Mouse (Mus musculus) granulocyte monocyte progenitor cell, adult 5-6 weeks (primary cell): Measurements from ENCODE around the gene Pih1d1. TPM values are rescaled to one million over a fixed set of nuclear protein-coding genes. Genes with fewer than 3 reads are reported as not detected.
"Not testable (repeated sequence)": the region's sequence is repeated elsewhere in the genome, so short reads cannot be mapped to it uniquely, and the experiment has no call there.

Experiments
- ATAC-seq: replicated peaks from 2 replicates; pipeline ENCODE4 v1.8.0; 2016; ENCODE audit warnings: mild to moderate bottlenecking, moderate TSS enrichment, inconsistent platforms; ENCODE audit not compliant: poor library complexity, severe bottlenecking
- total RNA-seq, 2 experiments: library from RNA; stranded (forward) in 1 of 2; stranded (reverse) in 1 of 2; fragments of 200-712, 200-1000 nt in 1 of 2; fragments of >200 nt in 1 of 2; fragmentation: Nextera tagmentation in 1 of 2; gene quantifications; 2 replicates each; pipeline ENCODE4 v1.2.3; 2014 to 2017

Pih1d1 gene
- total RNA-seq, 2 experiments from 2014 or later, result 48.8 to 74.2 TPM

DNA sequence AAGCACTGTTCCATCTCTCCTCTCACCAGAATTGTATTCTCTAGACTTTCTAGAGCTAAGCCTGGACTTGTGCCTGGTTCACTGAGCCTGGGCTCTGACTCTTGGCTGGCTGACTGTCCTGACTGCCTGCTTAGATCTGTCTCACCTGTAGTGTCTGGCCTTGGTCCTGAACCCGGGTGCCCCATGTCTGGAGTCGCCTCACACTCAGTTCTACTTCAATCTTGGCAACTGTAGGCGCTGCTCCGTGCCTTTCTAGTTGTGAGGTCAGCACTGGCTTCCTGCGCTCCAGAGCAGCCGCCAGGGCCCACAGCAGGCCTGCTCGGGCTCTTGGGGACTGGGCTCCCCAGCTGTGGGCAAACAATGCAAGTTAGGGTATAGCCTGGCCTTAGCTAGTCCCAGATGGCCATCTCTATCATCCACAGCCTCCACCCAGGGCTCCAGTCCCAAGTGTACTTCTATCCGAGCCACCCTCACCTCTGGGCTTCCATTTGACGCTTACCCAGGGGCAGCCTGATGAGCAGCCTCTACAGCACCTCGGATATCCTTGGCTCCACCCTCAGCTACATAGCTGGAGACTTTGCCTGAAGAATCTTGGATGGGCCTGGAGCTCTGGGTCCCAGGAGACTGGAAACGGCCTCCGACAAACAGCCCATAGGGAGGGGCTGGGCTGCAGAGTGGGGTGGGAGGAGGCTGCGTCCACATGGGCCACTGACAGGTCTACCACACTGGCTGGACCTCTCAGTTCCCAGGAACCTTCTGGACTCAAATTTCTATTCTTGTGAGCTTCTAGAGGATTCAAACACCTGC lies 9.5 kb upstream of the Pih1d1 start:
- no peak for ATAC-seq

DNA sequence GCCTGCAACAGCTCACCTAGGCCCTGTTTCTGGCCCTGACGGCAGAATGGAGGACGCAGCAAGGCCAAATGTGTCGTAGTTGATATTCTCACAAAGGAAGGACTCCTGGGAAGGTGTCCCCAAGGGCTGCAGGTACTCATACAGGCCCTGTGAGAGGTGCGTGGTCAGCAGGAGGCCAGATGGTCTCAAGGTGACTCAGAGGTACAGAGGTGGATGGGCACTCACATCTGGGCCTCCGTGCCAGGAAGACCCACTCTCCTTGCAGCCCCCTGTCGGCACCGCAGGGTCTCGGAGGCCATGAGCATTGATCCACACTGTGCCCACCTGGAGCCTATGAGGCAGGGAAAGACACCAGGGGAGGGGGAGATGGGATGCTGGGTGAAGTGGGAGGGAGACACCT lies 8.6 kb upstream of the Pih1d1 start:
- no peak for ATAC-seq

DNA sequence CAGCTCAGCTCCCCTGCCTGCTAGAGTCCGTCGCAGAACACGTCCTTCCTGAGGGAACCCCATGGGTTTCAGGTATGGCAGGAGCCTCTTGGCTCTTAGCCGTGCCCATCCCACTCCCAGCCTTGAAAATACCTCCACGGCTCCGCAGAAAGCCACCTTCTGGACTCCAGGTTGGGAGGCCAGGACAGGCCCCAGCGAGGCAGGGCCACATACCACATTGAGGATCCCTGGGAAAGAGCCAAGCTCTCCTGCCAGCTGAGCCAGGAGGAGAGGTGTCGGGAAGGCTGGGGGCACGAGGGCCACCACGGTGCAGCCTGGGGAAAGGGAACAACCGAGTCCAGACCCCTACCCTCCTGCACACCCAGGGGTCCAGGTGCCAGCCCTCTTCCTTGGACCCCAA lies 6.8 kb upstream of the Pih1d1 start:
- ATAC-seq, result no peak

DNA sequence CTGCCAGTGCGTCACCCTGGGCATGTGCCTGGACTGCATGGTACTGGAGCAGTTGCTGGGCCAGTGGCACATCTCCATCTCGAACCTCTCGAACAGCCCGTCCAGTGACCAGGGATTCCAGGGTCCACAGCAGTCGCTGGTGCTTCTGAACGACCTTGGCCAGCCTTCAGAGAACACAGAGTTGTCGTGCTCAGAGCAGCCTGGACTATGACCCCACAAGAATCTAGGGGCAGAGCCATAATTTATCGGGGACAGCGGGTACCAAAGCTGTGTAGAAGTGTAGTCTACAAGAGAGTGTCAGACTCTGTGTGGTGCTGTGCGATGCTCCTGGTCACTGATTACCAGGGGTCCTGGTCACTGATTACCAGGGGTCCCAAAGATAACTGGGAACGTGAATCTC lies 6.2 kb upstream of the Pih1d1 start:
- no peak for ATAC-seq

DNA sequence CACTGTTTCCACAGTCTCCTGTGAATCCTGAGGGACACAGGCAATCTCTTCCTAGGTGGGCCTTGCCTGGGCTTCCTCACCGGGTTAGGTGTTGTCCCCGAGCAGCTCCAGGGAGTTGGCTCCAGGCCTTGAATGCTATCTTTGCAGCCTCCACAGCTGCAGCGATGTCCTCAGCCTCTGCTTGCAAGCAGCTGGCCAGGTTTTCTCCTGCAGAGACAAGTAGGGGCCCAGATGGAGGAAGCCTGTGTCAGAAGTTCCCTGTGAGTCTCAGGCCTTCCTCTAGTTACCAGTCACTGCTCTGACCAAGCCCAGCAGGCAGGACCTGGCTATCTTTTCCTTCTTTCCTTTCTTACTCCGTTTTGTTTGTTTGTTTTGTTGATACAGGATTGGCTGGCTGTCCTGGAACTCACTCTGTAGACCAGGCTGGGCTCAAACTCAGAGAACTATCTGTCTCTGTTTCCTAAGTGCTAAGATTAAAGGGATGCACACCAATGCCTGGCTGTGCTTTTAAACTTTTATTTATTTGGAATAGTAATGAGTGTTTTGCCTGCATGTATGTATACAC lies 5.5 kb upstream of the Pih1d1 start:
- ATAC-seq, result no peak

DNA sequence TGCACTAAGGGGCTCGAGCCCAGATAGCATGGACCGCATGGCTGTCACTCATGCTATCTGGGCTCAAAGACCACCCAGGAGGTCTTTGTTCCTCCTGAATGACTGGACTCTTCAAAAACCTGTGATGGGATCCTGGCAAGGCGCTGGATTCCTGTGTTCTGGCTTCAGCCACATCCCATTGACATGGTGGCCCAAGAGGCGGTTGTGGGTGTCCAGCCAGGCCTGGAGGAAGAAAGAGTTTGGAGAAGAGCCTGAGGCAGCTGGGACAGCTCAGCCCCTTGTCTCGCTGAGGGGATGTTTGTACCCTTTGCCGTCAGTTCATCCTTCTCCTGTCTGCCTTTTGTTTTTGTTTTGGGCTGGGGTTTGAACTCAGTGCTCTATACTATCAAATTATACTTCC lies 4.6 kb upstream of the Pih1d1 start:
- ATAC-seq, result no peak

DNA sequence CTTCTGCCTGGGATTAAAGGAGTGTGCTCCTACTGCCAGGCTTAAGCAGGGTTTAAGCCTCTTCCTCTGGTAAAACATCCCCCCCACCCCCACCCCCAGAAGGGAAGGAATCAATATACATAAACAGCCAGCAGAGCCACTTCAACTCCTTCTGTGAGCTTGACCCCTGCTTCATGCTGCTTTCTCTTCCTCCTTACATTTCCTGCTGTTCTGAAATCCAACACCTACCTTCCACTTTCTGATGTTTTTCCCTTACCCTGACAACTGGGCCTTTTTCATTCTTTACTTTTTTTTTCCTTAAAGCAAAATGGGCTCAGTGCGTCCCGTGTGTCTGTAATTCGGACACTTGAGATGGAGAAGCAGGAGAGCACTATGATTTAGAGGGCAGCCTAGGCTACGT lies 3.8 kb upstream of the Pih1d1 start:
- ATAC-seq, result 0 out of 2 replicates have a peak, but pooled peaks have one; percentile 17

DNA sequence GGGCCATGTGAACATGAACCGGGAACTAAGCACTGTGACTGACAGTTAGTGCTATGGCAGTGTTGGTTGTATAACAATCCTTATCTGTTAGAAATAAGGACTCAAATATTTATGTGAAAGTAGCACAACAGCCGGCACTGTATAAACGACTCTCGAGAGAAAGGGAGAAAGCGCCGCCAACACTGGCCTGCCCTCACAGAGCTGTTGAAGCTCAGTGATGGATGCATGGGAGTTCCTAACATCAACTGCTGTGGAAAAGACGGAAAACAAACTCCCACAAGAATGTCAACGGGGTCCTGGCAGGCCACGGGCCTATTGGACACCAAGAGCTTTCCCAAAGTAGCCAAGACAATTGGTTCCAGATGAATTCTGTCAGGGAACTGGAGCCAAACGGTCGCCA lies 2.8 kb upstream of the Pih1d1 start:
- ATAC-seq, result no peak

DNA sequence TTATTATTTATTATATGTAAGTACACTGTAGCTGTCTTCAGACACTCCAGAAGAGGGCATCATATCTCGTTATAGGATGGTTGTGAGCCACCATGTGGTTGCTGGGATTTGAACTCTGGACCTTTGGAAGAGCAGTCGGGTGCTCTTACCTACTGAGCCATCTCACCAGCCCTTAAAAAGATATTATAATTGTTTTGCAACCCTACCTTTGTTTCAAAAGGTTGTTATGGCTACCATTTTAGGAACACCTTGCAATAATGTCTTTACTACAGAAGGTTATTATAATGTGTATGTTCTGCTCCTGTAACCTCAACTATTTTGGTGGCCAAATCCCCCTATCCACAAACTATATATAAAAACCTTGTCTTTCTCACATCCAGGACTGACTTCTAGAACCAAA lies 1.1 kb upstream of the Pih1d1 start:
- ATAC-seq, result not testable (repeated sequence)

DNA sequence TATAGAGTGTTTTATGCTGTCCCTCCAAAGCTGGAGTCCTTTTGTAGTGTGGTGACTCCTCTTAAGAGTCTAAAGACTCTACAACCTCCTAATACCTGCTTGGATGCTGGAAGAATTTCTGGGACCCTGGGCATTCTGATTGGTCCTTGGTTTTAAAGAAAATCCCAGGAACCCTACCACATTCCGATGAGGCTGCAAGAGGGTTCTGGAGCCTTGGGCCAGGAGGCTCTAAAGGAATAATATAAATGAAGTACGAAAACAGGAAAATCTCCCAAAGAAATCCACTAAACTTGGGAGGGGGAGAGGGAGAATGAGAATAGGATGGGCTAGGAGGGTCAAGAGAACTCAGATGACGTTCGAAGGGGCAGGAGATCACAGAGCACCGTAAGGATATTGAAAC lies 517 bp upstream of the Pih1d1 start:
- ATAC-seq, result no peak

DNA sequence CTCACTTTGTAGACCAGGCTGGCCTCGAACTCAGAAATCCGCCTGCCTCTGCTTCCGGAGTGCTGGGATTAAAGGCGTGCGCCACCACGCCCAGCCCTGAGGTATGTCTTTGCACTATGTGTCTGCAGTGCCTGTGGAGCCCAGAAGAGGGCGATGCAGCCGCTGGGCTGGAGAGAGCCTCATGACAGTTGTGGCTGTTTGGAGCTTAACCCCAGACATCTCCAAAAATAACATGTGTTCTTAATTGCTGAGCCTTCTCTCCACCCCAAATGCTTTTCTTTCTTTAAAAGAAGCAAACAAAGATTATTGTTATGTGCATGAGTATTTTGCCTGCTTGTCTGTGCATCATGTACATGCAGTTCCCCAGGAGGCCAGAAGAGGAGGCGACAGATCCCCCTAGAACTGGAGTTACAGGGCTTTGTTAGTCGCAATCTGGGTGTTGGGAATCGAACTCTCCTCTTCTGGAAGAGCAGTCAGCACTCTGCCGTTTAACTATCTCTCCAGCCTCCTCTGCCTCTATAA lies 951 bp downstream of the Pih1d1 start:
- ATAC-seq, result 0 out of 2 replicates have a peak, but pooled peaks have one; percentile 31

DNA sequence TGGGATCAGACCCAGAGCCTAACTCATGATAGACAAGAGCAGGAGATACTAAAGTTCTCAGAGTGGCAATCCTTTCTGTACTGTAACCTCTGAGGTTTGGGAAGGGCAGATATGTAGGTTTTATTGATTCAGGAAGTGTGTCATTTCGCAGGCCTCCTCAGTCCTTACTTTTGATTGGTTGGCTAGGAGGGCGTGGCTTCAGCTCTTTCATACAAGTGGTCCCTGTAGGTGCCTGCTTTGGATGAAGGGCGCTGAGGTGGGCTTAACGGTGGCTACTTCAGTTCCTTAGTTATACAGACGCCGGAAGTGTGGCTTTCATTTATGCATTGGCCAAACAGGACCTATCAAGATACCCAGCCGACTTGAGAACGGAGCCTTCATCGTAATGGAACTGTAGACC lies 1.5 kb downstream of the Pih1d1 start:
- ATAC-seq, result no peak

DNA sequence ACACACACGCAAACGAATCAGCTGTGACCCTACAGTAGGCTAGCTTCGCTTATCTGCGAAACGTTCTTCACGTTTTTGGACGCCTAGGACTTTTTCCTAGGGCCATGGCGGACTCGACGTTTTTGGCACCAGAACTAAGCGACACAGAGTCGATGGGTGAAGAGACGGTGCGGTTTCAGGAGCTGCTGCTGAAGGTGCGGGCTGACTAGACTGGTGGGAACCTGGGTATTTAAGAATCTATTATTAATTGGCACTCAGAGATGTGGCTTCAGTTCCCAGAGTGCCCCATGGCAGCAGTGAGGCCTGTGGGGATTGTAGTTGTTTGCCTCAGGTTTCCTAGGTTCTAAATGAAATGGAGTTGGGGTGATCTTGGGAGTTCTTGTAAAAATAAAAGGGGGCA lies 2.1 kb downstream of the Pih1d1 start:
- no peak for ATAC-seq

DNA sequence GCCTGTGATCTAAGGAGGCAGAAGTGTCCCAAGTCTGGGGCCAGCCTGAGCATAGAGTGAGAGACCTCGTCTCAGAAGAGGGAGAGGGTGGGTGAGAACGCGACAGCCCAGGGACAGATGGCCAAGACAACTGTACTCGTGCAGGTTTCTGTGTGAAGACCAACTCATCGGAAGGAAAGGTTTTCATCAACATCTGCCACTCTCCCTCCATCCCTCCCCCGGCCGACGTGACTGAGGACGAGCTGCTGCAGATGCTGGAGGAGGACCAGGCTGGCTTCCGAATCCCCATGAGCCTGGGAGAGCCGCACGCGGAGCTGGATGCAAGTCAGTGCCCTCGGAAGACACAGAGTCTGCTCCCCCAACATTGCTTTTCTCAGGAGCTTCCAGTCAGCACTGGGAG lies 3.4 kb downstream of the Pih1d1 start:
- no peak for ATAC-seq

DNA sequence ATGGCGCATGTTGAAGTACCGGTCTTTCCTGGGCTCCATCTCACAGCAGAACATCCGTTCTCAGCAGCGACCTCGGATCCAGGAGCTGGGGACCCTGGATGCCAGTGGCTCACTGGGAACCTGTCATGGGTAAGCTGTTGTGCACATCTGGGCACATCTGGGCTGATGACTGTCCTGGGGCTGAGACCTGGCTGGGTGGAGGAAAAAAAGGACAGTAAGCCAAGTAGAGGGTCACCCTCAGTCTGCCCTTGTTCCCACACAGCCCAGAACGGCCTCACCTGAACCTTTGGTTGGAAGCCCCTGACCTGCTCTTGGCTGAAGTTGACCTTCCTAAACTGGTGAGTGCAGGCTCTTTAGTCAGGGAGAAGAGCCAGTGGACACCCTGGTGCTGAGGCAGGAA lies 4.9 kb downstream of the Pih1d1 start:
- no peak for ATAC-seq

DNA sequence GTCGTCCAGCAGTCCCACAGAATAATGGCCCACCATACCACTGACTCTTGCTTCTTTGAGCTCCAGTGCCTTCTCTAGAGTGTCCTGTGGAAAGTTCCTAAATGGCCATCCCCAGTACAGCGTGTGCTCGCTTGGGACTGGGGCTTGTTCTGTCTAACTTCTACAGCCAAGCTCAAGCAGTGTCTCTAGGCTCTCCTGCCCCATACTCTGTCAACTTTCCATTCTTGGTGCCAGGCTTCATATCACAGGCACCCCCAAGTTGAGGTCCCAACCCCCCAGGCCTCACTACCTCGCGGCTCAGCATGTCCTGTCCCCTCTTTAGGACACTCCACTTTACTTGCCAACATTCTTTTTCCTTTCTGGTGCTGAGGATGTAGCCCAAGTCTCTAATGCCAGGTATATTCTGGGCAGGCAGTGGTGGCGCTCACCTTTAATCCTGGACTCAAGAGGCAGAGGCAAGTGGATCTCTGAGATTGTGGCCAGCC lies 6.3 kb downstream of the Pih1d1 start:
- no peak for ATAC-seq

DNA sequence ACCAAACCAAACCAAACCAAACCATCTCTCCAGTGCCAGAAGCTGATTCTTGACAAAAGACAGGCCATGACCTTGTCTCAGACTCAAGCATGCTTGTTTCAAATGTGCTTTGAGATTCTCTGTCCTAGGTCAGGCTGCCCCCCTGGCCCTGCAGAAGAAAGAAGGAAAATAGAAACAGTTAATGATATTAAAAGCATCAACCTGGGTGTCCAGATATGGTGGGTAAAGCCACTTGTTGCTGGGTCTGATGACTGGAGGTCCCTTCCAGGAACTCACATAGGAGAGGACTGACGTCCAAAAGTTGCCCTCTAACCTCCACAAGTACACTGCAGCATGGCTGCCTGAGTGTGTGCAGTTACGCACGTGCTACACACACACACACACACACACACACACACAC lies 6.8 kb downstream of the Pih1d1 start:
- no peak for ATAC-seq

DNA sequence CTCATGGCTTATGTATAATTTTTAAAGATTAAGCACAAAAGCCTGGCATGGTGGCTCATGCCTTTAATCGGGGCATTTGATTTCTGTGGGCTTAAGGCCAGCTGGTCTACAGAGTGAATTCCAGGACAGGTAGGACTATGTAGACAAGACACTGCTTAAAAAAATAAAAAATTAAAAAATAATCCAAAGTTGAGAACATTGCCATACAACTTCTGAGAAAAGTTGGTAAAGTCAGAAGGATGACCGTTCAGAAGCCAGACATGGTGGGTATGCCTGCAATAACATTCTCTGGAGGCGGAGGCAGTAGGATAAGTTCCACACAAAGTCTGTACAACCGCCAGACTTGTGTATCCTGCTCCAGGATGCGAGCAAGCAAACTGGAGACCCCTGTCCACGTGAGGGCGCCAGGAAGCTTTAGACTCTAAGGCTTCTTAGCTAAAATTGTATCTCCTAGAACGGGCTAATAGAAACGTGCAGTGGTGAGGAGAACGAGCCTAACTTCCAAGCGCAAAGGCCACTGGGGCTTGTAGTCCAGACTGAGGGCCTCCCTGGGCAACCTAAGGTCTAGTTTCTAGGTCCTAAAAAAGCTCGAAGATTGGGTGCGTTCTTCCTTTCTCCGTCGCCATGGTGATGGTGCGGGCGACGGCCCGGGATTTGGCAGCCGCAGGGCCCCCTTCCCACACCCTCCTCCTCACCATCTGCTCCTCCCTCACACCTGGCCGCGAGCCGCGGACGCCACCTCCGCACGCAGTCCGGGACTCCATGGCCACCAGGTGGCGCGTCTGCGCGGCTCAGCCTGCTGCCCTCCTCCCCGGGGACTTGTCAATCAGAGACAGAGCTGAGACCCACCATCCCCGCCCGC lies 7.7 kb downstream of the Pih1d1 start:
- peak; percentile 78 for ATAC-seq

DNA sequence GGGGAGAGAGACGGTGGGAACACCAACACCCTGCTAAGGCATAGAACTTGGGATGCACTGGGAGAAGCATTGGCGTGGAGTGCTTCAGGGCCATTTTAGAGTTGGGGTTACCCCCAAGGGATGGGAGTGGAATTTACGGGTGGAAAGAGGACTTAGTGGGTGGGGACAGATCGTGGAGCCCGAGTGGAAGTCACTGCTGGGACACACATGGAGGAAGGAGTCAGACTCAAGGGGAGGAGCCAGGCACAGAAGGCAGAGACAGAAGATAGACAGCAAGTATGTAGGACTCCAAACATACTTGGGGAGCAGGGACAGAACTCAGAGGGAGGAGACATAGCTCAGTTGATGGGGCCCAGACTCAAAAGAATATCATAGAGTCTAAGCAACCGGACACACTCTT lies 8.4 kb downstream of the Pih1d1 start:
- ATAC-seq, result 0 out of 2 replicates have a peak, but pooled peaks have one; percentile 3

DNA sequence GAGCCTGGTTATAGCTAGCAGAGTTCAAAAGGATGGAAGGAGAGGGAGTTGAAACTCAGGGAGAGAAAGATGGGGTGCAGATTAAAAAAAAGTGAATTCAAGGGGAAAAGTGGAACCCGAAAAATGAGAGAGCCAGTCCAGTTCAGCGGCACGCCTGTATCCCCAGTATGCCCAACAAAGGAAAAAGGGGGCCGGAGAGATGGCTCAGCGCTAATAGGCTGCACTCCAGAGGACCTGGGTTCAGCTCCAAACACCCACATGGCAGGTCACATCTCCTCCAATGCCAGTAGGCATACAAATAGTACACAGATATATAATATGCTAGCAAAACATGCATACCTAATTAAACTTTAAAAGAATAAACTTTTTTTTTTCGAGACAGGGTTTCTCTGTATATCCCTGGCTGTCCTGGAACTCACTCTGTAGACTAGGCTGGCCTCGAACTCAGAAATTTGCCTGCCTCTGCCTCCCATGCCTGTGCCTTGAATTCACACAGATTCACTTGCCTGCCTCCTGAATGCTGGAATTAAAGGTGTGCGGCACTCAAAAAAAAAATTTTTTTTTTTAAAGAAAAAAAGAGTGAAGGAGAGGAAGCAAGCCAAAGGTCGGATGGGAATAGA lies 9.0 kb downstream of the Pih1d1 start:
- no peak for ATAC-seq
